16 mouse cellular contexts compared by ENCODE assay signal in the genomic region with DNA sequence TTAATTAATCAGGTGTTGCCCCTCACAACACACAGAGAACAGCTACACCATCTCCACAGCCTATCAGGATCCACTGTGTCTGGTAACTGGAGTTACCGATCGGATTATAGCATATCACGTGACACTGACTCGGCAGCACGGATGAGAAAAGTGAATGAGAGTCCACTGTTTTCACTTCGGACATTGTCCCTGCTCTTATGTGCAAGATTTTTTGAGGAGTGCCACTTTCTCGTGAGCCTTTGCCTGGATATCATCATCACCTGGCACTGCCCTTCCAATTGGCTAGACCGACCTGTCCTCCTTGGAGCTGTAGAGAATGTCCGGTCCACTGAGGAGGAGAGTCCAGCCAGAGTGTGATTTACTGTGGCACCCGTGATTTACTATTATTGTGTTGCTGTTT.
"Had no signal": no experiment of that assay in that cellular context is flagged by ENCODE, and none has a peak within 500 bp of the region (broad histone marks: within the 10 kb centered on the region; RNA-seq: fewer than 3 reads in every experiment).

No protein-coding gene starts in this region.

- H3K27me3 ChIP-seq: lung, embryonic 15.5 days; megakaryocyte, embryonic 14.5 days; midbrain, embryonic 13.5 days; midbrain, embryonic 15.5 days; neural tube, embryonic 12.5 days; stomach, embryonic 15.5 days had no signal

- H3K4me2 ChIP-seq: lung, embryonic 15.5 days; midbrain, embryonic 13.5 days; midbrain, embryonic 15.5 days; neural tube, embryonic 12.5 days; stomach, embryonic 15.5 days had no signal

- H3K9ac ChIP-seq: lung, embryonic 15.5 days; midbrain, embryonic 13.5 days; midbrain, embryonic 15.5 days; neural tube, embryonic 12.5 days; stomach, embryonic 15.5 days had no signal

- H3K27ac ChIP-seq: lung, embryonic 15.5 days; macrophage; midbrain, embryonic 13.5 days; midbrain, embryonic 15.5 days; neural tube, embryonic 12.5 days; stomach, embryonic 15.5 days; stomach, postnatal 0 days had no signal

- H3K4me3 ChIP-seq: lung, embryonic 15.5 days; megakaryocyte, embryonic 14.5 days; midbrain, embryonic 13.5 days; midbrain, embryonic 15.5 days; neural tube, embryonic 12.5 days; stomach, embryonic 15.5 days had no signal

- DNase-seq: lung, adult 2 months; lung, postnatal 14 days; lung, postnatal 36 days; right cerebral cortex, postnatal 14 days; thymus, adult 2 months; thymus, postnatal 25 days; thymus, postnatal 4 days had no signal

- H3K9me3 ChIP-seq: lung, embryonic 15.5 days; midbrain, embryonic 13.5 days; midbrain, embryonic 15.5 days; neural tube, embryonic 12.5 days; stomach, embryonic 15.5 days had no signal

- ATAC-seq: lung, postnatal 0 days; midbrain, embryonic 13.5 days; midbrain, embryonic 15.5 days had no signal

- H3K4me1 ChIP-seq: lung, embryonic 15.5 days; megakaryocyte, embryonic 14.5 days; midbrain, embryonic 13.5 days; midbrain, embryonic 15.5 days; neural tube, embryonic 12.5 days; stomach, embryonic 15.5 days had no signal

- H3K36me3 ChIP-seq: lung, embryonic 15.5 days; midbrain, embryonic 13.5 days; midbrain, embryonic 15.5 days; neural tube, embryonic 12.5 days; stomach, embryonic 15.5 days had no signal
